Mouse (Mus musculus): ENCODE measurements around the gene Ralgapa2. TPM values are rescaled to one million over a fixed set of nuclear protein-coding genes. Genes with fewer than 3 reads are reported as not detected.

Ralgapa2 gene
- polyA plus RNA-seq, 1 experiment, result 9.6 TPM

- H3K27ac ChIP-seq (ENCODE audit: insufficient read depth, low read length), result no peak overlapping the region
- H3K4me1 ChIP-seq (ENCODE audit: control insufficient read depth, insufficient read depth, low read length), result no peaks in the 10 kb centered on the region
- H3K27me3 ChIP-seq (ENCODE audit: control insufficient read depth, insufficient read depth, low read length), result no peaks in the 10 kb centered on the region
- WGBS, result 85% methylated on average over 1 of the region's 1 CpGs
- DNase-seq, result no peak
- TF ChIP-seq POLR2A (IDR thresholded peaks at IDR 0.05; ENCODE audit: borderline replicate concordance, insufficient read depth, low read length) (no peak), CTCF (IDR thresholded peaks at IDR 0.05; ENCODE audit: borderline replicate concordance, insufficient read depth, low read depth, low read length) (no peak)
- H3K4me3 ChIP-seq (replicated peaks; ENCODE audit: insufficient read depth, low read depth, low read length), result no peak overlapping the region
These were observed 32.1 kb upstream of the Ralgapa2 start for GRCm38 (mm10) chr2:146544155-146544814.

GRCm38 (mm10) chr2:146533118-146533949 is 21.2 kb upstream of the Ralgapa2 start:
- TF ChIP-seq CTCF (IDR thresholded peaks at IDR 0.05; ENCODE audit: borderline replicate concordance, insufficient read depth, low read depth, low read length), result no peak
- no peak for TF ChIP-seq POLR2A (IDR thresholded peaks at IDR 0.05; ENCODE audit: borderline replicate concordance, insufficient read depth, low read length)
- no peak for DNase-seq
- Histone ChIP-seq H3K4me3 (replicated peaks; ENCODE audit: insufficient read depth, low read depth, low read length) (no peak overlapping the region), H3K27ac (ENCODE audit: insufficient read depth, low read length) (no peak overlapping the region), H3K4me1 (ENCODE audit: control insufficient read depth, insufficient read depth, low read length) (no peaks in the 10 kb centered on the region), H3K27me3 (ENCODE audit: control insufficient read depth, insufficient read depth, low read length) (no peaks in the 10 kb centered on the region)
- 77% methylated on average over 8 of the region's 8 CpGs for WGBS

GRCm38 (mm10) chr2:146532493-146532892 is 20.3 kb upstream of the Ralgapa2 start:
- H3K4me1 ChIP-seq (ENCODE audit: control insufficient read depth, insufficient read depth, low read length), result no peaks in the 10 kb centered on the region
- DNase-seq, result no peak
- no peak overlapping the region for H3K4me3 ChIP-seq (replicated peaks; ENCODE audit: insufficient read depth, low read depth, low read length)
- TF ChIP-seq POLR2A (IDR thresholded peaks at IDR 0.05; ENCODE audit: borderline replicate concordance, insufficient read depth, low read length) (no peak), CTCF (IDR thresholded peaks at IDR 0.05; ENCODE audit: borderline replicate concordance, insufficient read depth, low read depth, low read length) (no peak)
- WGBS, result 81% methylated on average over 3 of the region's 3 CpGs
- H3K27ac ChIP-seq (ENCODE audit: insufficient read depth, low read length), result no peak overlapping the region
- H3K27me3 ChIP-seq (ENCODE audit: control insufficient read depth, insufficient read depth, low read length), result no peaks in the 10 kb centered on the region

DNA sequence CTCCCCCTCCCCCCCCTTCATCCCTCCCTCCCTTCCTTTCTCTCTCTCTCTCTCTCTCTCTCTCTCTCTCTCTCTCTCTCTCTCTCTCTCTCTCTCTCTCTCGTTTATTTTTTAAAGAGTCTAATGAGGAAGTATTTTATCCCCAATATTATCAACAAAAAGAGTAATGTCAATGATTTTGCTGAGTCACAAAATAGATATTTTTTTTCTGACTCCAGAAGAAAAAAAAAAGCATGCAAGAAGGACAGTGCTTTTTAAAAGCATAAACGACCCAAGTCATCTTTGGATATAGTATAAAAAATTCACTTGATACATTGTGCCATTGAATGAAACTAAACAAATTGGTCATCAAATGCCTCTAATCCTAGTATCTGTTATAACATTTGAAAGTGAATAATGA is 13.3 kb upstream of the Ralgapa2 start:
- Histone ChIP-seq H3K27me3 (ENCODE audit: control insufficient read depth, insufficient read depth, low read length) (no peaks in the 10 kb centered on the region), H3K4me1 (ENCODE audit: control insufficient read depth, insufficient read depth, low read length) (no peaks in the 10 kb centered on the region; the same call in 1 of the 2 replicates), H3K27ac (ENCODE audit: insufficient read depth, low read length) (no peak overlapping the region), H3K4me3 (replicated peaks; ENCODE audit: insufficient read depth, low read depth, low read length) (no peak overlapping the region)
- DNase-seq, result no peak
- 54% methylated on average over 2 of the region's 2 CpGs for WGBS
- TF ChIP-seq POLR2A (IDR thresholded peaks at IDR 0.05; ENCODE audit: borderline replicate concordance, insufficient read depth, low read length) (no peak), CTCF (IDR thresholded peaks at IDR 0.05; ENCODE audit: borderline replicate concordance, insufficient read depth, low read depth, low read length) (no peak)

DNA sequence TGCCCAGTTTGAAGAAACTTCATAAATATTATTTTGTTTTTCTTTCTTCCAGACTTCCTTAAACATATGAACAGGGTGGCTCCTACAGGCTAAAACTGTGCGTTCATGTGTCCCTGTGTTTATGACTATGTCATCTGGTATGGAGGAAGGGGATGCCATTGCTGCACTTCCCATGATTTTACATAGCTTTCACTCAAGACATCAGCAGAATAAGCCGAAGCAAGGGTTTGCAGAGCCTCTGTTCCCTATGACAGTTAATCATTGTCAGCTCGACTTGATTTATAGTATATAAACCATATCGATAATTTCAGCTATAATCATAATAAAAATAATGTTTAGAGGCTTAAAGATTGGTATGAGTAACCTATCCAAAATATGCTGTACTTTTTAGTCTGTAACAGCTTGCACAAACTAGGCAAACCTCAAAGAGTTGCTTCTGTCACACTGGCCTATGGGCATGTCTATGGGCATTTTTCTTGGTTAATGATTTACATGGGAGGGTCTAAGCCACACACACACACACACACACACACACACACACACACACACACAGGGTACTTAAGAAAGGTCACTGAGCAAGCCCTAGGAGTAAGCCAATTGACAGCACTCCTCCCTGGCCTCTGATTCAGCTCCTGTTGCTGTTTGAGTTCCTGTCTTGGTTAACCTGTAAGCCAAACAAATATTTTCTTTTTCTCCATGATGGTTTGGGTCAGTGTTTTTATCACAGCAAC is 12.7 kb upstream of the Ralgapa2 start:
- TF ChIP-seq CTCF (IDR thresholded peaks at IDR 0.05; ENCODE audit: borderline replicate concordance, insufficient read depth, low read depth, low read length), result no peak
- no peak for TF ChIP-seq POLR2A (IDR thresholded peaks at IDR 0.05; ENCODE audit: borderline replicate concordance, insufficient read depth, low read length)
- H3K27ac ChIP-seq (ENCODE audit: insufficient read depth, low read length), result no peak overlapping the region
- H3K27me3 ChIP-seq (ENCODE audit: control insufficient read depth, insufficient read depth, low read length), result no peaks in the 10 kb centered on the region

DNA sequence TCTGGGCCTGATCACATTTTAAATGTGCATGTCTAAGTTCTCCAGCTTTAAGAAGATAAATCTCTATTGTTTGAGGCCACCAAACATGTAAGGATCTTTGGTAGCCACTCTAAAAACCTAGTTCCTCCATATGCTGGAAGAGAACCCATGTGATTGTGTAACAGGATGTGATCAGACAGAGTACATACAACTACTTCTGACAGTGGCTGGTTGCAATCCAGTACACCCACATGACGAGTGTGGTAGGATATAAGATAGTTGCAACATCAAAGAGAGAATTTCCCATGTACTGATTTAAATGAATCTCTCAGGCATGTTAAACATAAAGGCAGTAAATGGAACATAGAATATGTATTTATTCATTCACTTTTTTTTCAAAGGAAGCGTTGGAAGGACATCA is 4.8 kb upstream of the Ralgapa2 start:
- WGBS, result 85% methylated on average over 2 of the region's 2 CpGs
- TF ChIP-seq CTCF (IDR thresholded peaks at IDR 0.05; ENCODE audit: borderline replicate concordance, insufficient read depth, low read depth, low read length), result no peak
- TF ChIP-seq POLR2A (IDR thresholded peaks at IDR 0.05; ENCODE audit: borderline replicate concordance, insufficient read depth, low read length), result no peak
- no peak for DNase-seq
- H3K27me3 ChIP-seq (ENCODE audit: control insufficient read depth, insufficient read depth, low read length), result no peaks in the 10 kb centered on the region
- H3K4me3 ChIP-seq (replicated peaks; ENCODE audit: insufficient read depth, low read depth, low read length), result no peak overlapping the region
- H3K27ac ChIP-seq (ENCODE audit: insufficient read depth, low read length), result no peak overlapping the region
- no peaks in the 10 kb centered on the region for H3K4me1 ChIP-seq (ENCODE audit: control insufficient read depth, insufficient read depth, low read length)

More for the DNA sequence above, 12.7 kb upstream of the Ralgapa2 start:
- 86% methylated on average over 4 of the region's 4 CpGs for WGBS
- no peak overlapping the region for H3K4me3 ChIP-seq (replicated peaks; ENCODE audit: insufficient read depth, low read depth, low read length)
- no peak for DNase-seq
- no peaks in the 10 kb centered on the region; the same call in 1 of the 2 replicates for H3K4me1 ChIP-seq (ENCODE audit: control insufficient read depth, insufficient read depth, low read length)

DNA sequence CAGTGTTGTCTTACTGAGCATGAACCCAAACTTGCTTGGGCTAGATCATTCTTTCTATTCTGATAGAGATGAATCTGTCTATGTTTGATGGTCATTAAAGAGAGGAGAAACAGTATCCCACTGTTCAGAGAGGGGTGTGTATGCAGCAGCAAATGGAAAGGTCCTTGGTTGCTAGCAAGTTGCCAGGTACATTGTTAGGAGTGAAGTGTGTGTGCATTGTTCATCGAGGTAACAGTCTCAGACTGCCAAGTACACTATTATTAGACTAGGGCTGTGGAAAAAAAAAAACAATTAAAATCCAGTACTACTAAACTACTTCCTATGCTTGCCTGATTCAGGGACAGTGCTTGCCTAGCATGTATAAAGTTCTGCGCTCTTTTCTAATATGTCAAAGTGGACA is 2.9 kb upstream of the Ralgapa2 start:
- TF ChIP-seq POLR2A (IDR thresholded peaks at IDR 0.05; ENCODE audit: borderline replicate concordance, insufficient read depth, low read length) (no peak), CTCF (IDR thresholded peaks at IDR 0.05; ENCODE audit: borderline replicate concordance, insufficient read depth, low read depth, low read length) (no peak)
- Histone ChIP-seq H3K4me3 (replicated peaks; ENCODE audit: insufficient read depth, low read depth, low read length) (no peak overlapping the region), H3K27me3 (ENCODE audit: control insufficient read depth, insufficient read depth, low read length) (no peaks in the 10 kb centered on the region), H3K27ac (ENCODE audit: insufficient read depth, low read length) (no peak overlapping the region), H3K4me1 (ENCODE audit: control insufficient read depth, insufficient read depth, low read length) (no peaks in the 10 kb centered on the region; the same call in 1 of the 2 replicates)
- 77% methylated on average over 2 of the region's 2 CpGs for WGBS
- DNase-seq, result no peak

Measured in cerebellum, adult 2 months (tissue).